Mouse (Mus musculus): ENCODE data around the gene Gadd45a.
A peak's percentile ranks its signal among the peaks of the same experiment; 100 is the strongest.
"Not testable (repeated sequence)": the region's sequence is repeated elsewhere in the genome, so short reads cannot be mapped to it uniquely, and the experiment has no call there.

Gadd45a gene

GRCm38 (mm10) chr6:67048880-67049694 lies 11.8 kb upstream of the Gadd45a start:
- DNase-seq (ENCODE audit: low spot score): no peak

GRCm38 (mm10) chr6:67048052-67048691 lies 10.9 kb upstream of the Gadd45a start:
- DNase-seq (ENCODE audit: low spot score): no peak

- no peak for DNase-seq (ENCODE audit: low spot score)
These were observed 9.7 kb upstream of the Gadd45a start for GRCm38 (mm10) chr6:67046937-67047336.

GRCm38 (mm10) chr6:67045424-67045823 lies 8.2 kb upstream of the Gadd45a start:
- DNase-seq (ENCODE audit: low spot score): no peak

- DNase-seq (ENCODE audit: low spot score): no peak
These were observed 3.7 kb upstream of the Gadd45a start for GRCm38 (mm10) chr6:67040904-67041410.

- DNase-seq (ENCODE audit: low spot score): no peak
These were observed 1.7 kb upstream of the Gadd45a start for GRCm38 (mm10) chr6:67038964-67039363.

- peak; percentile 61 for DNase-seq (ENCODE audit: low spot score)
These were observed 873 bp downstream of the Gadd45a start for GRCm38 (mm10) chr6:67036356-67036811.

- DNase-seq (ENCODE audit: low spot score): no peak
These were observed 1.6 kb downstream of the Gadd45a start for GRCm38 (mm10) chr6:67035388-67036299.

GRCm38 (mm10) chr6:67034331-67035130 lies 2.7 kb downstream of the Gadd45a start:
- no peak for DNase-seq (ENCODE audit: low spot score)

GRCm38 (mm10) chr6:67033604-67034003 lies 3.7 kb downstream of the Gadd45a start:
- no peak for DNase-seq (ENCODE audit: low spot score)

GRCm38 (mm10) chr6:67032972-67033371 lies 4.3 kb downstream of the Gadd45a start:
- not testable (repeated sequence) for DNase-seq (ENCODE audit: low spot score)

- DNase-seq (ENCODE audit: low spot score): not testable (repeated sequence)
These were observed 4.7 kb downstream of the Gadd45a start for GRCm38 (mm10) chr6:67032551-67032950.

- DNase-seq (ENCODE audit: low spot score): no peak
These were observed 6.4 kb downstream of the Gadd45a start for GRCm38 (mm10) chr6:67030846-67031245.

- DNase-seq (ENCODE audit: low spot score): no peak
These were observed 6.8 kb downstream of the Gadd45a start for GRCm38 (mm10) chr6:67030416-67030815.

GRCm38 (mm10) chr6:67029987-67030386 lies 7.3 kb downstream of the Gadd45a start:
- DNase-seq (ENCODE audit: low spot score): no peak

- DNase-seq (ENCODE audit: low spot score): no peak
These were observed 7.8 kb downstream of the Gadd45a start for GRCm38 (mm10) chr6:67029312-67029950.

GRCm38 (mm10) chr6:67027438-67028142 lies 9.7 kb downstream of the Gadd45a start:
- DNase-seq (ENCODE audit: low spot score): no peak

- DNase-seq (ENCODE audit: low spot score): no peak
These were observed 10.6 kb downstream of the Gadd45a start for GRCm38 (mm10) chr6:67026661-67027060.

GRCm38 (mm10) chr6:67023729-67024128 lies 13.5 kb downstream of the Gadd45a start:
- no peak for DNase-seq (ENCODE audit: low spot score)

- no peak for DNase-seq (ENCODE audit: low spot score)
These were observed 15.9 kb downstream of the Gadd45a start for GRCm38 (mm10) chr6:67021308-67021707.
